Mouse (Mus musculus) midbrain, embryonic 10.5 days (tissue): ENCODE measurements around the gene Ak4. TPM values are rescaled to one million over a fixed set of nuclear protein-coding genes. Genes with fewer than 3 reads are reported as not detected.

ENCODE experiments used
- DNase-seq: peaks from one replicate; pipeline ENCODE4 v3.0.0-alpha.2; 2017; ENCODE audit warnings: low spot score
- H3K27ac ChIP-seq: fragments of 300-500 bp; sonication (generic); replicated peaks from 2 replicates; pipeline ENCODE4 v1.5.1; 2016; ENCODE audit warnings: mild to moderate bottlenecking
- H3K27me3 ChIP-seq: fragments of 300-500 bp; sonication (generic); 2 replicates; pipeline ENCODE4 v1.6.1; 2016; ENCODE audit warnings: low read depth, mild to moderate bottlenecking; ENCODE audit not compliant: poor library complexity, severe bottlenecking
- H3K36me3 ChIP-seq: fragments of 300-500 bp; sonication (generic); 2 replicates; pipeline ENCODE4 v1.6.1; 2016; ENCODE audit warnings: mild to moderate bottlenecking, moderate library complexity
- H3K4me1 ChIP-seq: fragments of 300-500 bp; sonication (generic); 2 replicates; pipeline ENCODE4 v1.6.1; 2016
- H3K4me3 ChIP-seq: fragments of 300-500 bp; sonication (generic); 2 replicates; pipeline ENCODE4 v1.5.1; 2016; ENCODE audit warnings: mild to moderate bottlenecking, moderate library complexity
- H3K9me3 ChIP-seq: fragments of 300-500 bp; sonication (generic); replicated peaks from 2 replicates; pipeline ENCODE4 v1.6.1; 2016; ENCODE audit warnings: mild to moderate bottlenecking
- WGBS: fragments of 180-500 bp; shearing (Covaris S2); methylation state at CpG from one replicate; pipeline ENCODE4 v1.1.7; 2016; 5-methylcytosine and 5-hydroxymethylcytosine counted together
- polyA plus RNA-seq: library from polyadenylated mRNA; unstranded; fragments of >200 nt; fragmentation: Nextera tagmentation; extraction: Ambion mirVana; gene quantifications from 2 replicates; pipeline ENCODE4 v1.2.1, GENCODE M21; 2016

The Ak4 gene
- polyA plus RNA-seq, 1 experiment from 2014 or later: 47.8 TPM

- H3K4me3 ChIP-seq: no peak overlapping the region
- no peak for DNase-seq
- H3K27me3 ChIP-seq: no peaks in the 10 kb centered on the region
- H3K4me1 ChIP-seq: no peaks in the 10 kb centered on the region
- WGBS: 95% methylated on average over 8 of the region's 8 CpGs
- H3K9me3 ChIP-seq: no peaks in the 10 kb centered on the region
- H3K27ac ChIP-seq: no peak overlapping the region
- no peaks in the 10 kb centered on the region for H3K36me3 ChIP-seq
These were observed 24.0 kb upstream of the Ak4 start for GRCm38 (mm10) chr4:101395021-101395533.

- 85% methylated on average over 4 of the region's 4 CpGs for WGBS
- no peak overlapping the region for H3K4me3 ChIP-seq
- no peaks in the 10 kb centered on the region for H3K4me1 ChIP-seq
- H3K27ac ChIP-seq: no peak overlapping the region
- no peak for DNase-seq
- H3K27me3 ChIP-seq: no peaks in the 10 kb centered on the region
- no peaks in the 10 kb centered on the region for H3K9me3 ChIP-seq
- no peaks in the 10 kb centered on the region for H3K36me3 ChIP-seq
These were observed 19.0 kb upstream of the Ak4 start for GRCm38 (mm10) chr4:101400025-101400594.

- Histone ChIP-seq H3K36me3 (no peaks in the 10 kb centered on the region), H3K4me1 (no peaks in the 10 kb centered on the region), H3K27me3 (no peaks in the 10 kb centered on the region), H3K4me3 (no peak overlapping the region), H3K27ac (no peak overlapping the region), H3K9me3 (no peaks in the 10 kb centered on the region)
- 78% methylated on average over 1 of the region's 1 CpGs for WGBS
- no peak for DNase-seq
These were observed 17.1 kb upstream of the Ak4 start for GRCm38 (mm10) chr4:101401945-101402344.

GRCm38 (mm10) chr4:101404863-101405262, 14.2 kb upstream of the Ak4 start:
- H3K4me1 ChIP-seq: no peaks in the 10 kb centered on the region
- no peaks in the 10 kb centered on the region for H3K36me3 ChIP-seq
- H3K4me3 ChIP-seq: no peak overlapping the region
- no peaks in the 10 kb centered on the region for H3K9me3 ChIP-seq
- H3K27me3 ChIP-seq: no peaks in the 10 kb centered on the region
- H3K27ac ChIP-seq: no peak overlapping the region
- WGBS: 90% methylated on average over 3 of the region's 3 CpGs
- DNase-seq: no peak

- no peak for DNase-seq
- H3K4me3 ChIP-seq: no peak overlapping the region
- H3K9me3 ChIP-seq: no peaks in the 10 kb centered on the region
- no peaks in the 10 kb centered on the region for H3K27me3 ChIP-seq
- H3K36me3 ChIP-seq: no peaks in the 10 kb centered on the region
- no peaks in the 10 kb centered on the region for H3K4me1 ChIP-seq
- WGBS: 94% methylated on average over 4 of the region's 4 CpGs
- H3K27ac ChIP-seq: no peak overlapping the region
These were observed 12.5 kb upstream of the Ak4 start for GRCm38 (mm10) chr4:101406411-101407196.

- no peak for DNase-seq
- Histone ChIP-seq H3K9me3 (no peaks in the 10 kb centered on the region), H3K27me3 (no peaks in the 10 kb centered on the region), H3K4me3 (no peak overlapping the region), H3K36me3 (peaks cover under 1% of the 10 kb centered on the region; the same call in 1 of the 2 replicates), H3K27ac (no peak overlapping the region), H3K4me1 (peaks cover 23% of the 10 kb centered on the region)
- 91% methylated on average over 11 of the region's 11 CpGs for WGBS
These were observed 2.1 kb upstream of the Ak4 start for GRCm38 (mm10) chr4:101416966-101417365.

- H3K9me3 ChIP-seq: no peaks in the 10 kb centered on the region
- H3K4me1 ChIP-seq: peaks cover 25% of the 10 kb centered on the region
- peaks cover 19% of the 10 kb centered on the region for H3K36me3 ChIP-seq
- no peaks in the 10 kb centered on the region for H3K27me3 ChIP-seq
- H3K4me3 ChIP-seq: peak overlapping the region; percentile 90
- DNase-seq: peak; percentile 67
- H3K27ac ChIP-seq: peak overlapping the region; percentile 96
- 1% methylated on average over 89 of the region's 90 CpGs for WGBS
These were observed 1.1 kb downstream of the Ak4 start for GRCm38 (mm10) chr4:101419911-101420880.

- Histone ChIP-seq H3K4me3 (no peak overlapping the region), H3K27ac (no peak overlapping the region), H3K36me3 (peaks cover 19% of the 10 kb centered on the region), H3K4me1 (peaks cover 25% of the 10 kb centered on the region), H3K9me3 (no peaks in the 10 kb centered on the region), H3K27me3 (no peaks in the 10 kb centered on the region)
- DNase-seq: no peak
- WGBS: 90% methylated on average over 10 of the region's 10 CpGs
These were observed 3.9 kb downstream of the Ak4 start for GRCm38 (mm10) chr4:101422996-101423395.

- Histone ChIP-seq H3K4me1 (peaks cover 25% of the 10 kb centered on the region), H3K36me3 (peaks cover 19% of the 10 kb centered on the region), H3K9me3 (no peaks in the 10 kb centered on the region), H3K27ac (no peak overlapping the region), H3K4me3 (no peak overlapping the region), H3K27me3 (no peaks in the 10 kb centered on the region)
- 93% methylated on average over 5 of the region's 5 CpGs for WGBS
- DNase-seq: no peak
These were observed 4.5 kb downstream of the Ak4 start for GRCm38 (mm10) chr4:101423571-101423970.

- H3K4me1 ChIP-seq: peaks cover 20% of the 10 kb centered on the region
- no peak overlapping the region for H3K4me3 ChIP-seq
- H3K27me3 ChIP-seq: no peaks in the 10 kb centered on the region
- H3K36me3 ChIP-seq: peaks cover 21% of the 10 kb centered on the region
- no peak for DNase-seq
- no peak overlapping the region for H3K27ac ChIP-seq
- 84% methylated on average over 3 of the region's 3 CpGs for WGBS
- H3K9me3 ChIP-seq: no peaks in the 10 kb centered on the region
These were observed 5.4 kb downstream of the Ak4 start for GRCm38 (mm10) chr4:101424495-101424894.

GRCm38 (mm10) chr4:101425119-101425518, 6.0 kb downstream of the Ak4 start:
- no peak for DNase-seq
- H3K36me3 ChIP-seq: peaks cover 27% of the 10 kb centered on the region
- H3K27ac ChIP-seq: no peak overlapping the region
- no peaks in the 10 kb centered on the region for H3K9me3 ChIP-seq
- H3K4me1 ChIP-seq: peaks cover 20% of the 10 kb centered on the region
- no peak overlapping the region for H3K4me3 ChIP-seq
- 79% methylated on average over 5 of the region's 5 CpGs for WGBS
- no peaks in the 10 kb centered on the region for H3K27me3 ChIP-seq

- no peak overlapping the region for H3K4me3 ChIP-seq
- no peaks in the 10 kb centered on the region for H3K27me3 ChIP-seq
- H3K9me3 ChIP-seq: no peaks in the 10 kb centered on the region
- H3K36me3 ChIP-seq: peaks cover 32% of the 10 kb centered on the region
- no peak overlapping the region for H3K27ac ChIP-seq
- H3K4me1 ChIP-seq: peaks cover 15% of the 10 kb centered on the region
- WGBS: 91% methylated on average over 3 of the region's 3 CpGs
- DNase-seq: no peak
These were observed 6.6 kb downstream of the Ak4 start for GRCm38 (mm10) chr4:101425666-101426065.
